ENCODE assay signal across 35 mouse cellular contexts in the genomic region with DNA sequence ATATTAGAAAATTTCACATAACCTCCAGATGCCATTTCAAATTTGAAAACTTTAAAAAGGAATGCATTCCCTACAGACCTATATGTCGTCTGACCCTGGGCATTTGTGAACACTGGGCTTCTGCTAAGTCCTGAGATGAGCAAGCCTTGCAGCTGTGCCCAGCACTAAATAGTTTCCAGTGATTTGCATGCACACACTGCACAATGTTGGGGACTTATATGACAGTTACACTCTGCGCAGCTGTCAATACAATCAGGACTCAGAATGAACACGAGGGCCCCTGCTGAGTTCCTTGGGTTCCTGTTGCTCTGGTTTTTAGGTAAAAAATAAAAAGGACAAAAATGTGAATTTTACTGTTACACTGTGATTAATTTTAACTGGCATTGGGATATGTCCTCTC.
"Had no signal": no experiment of that assay in that cellular context is flagged by ENCODE, and none has a peak within 500 bp of the region (broad histone marks: within the 10 kb centered on the region; RNA-seq: fewer than 3 reads in every experiment).

No protein-coding gene starts in this region.

- H3K4me3 ChIP-seq: heart, embryonic 10.5 days; heart, embryonic 12.5 days; heart, embryonic 13.5 days; heart, embryonic 15.5 days; hindbrain, embryonic 10.5 days; hindbrain, embryonic 12.5 days; hindbrain, embryonic 13.5 days; hindbrain, embryonic 15.5 days; intestine, embryonic 15.5 days; kidney, embryonic 15.5 days; layer of hippocampus, adult 2 months had no signal

- H3K9ac ChIP-seq: heart, embryonic 12.5 days; heart, embryonic 13.5 days; heart, embryonic 15.5 days; hindbrain, embryonic 12.5 days; hindbrain, embryonic 13.5 days; hindbrain, embryonic 14.5 days; hindbrain, embryonic 15.5 days; intestine, embryonic 15.5 days; kidney, embryonic 15.5 days had no signal

- H3K4me2 ChIP-seq: heart, embryonic 11.5 days; heart, embryonic 12.5 days; heart, embryonic 13.5 days; heart, embryonic 15.5 days; hindbrain, embryonic 12.5 days; hindbrain, embryonic 13.5 days; hindbrain, embryonic 14.5 days; hindbrain, embryonic 15.5 days; intestine, embryonic 15.5 days; kidney, embryonic 15.5 days had no signal

- H3K36me3 ChIP-seq: heart, embryonic 10.5 days; heart, embryonic 12.5 days; heart, embryonic 13.5 days; heart, embryonic 15.5 days; hindbrain, embryonic 10.5 days; hindbrain, embryonic 12.5 days; hindbrain, embryonic 13.5 days; hindbrain, embryonic 15.5 days; intestine, embryonic 15.5 days; kidney, embryonic 15.5 days had no signal

- H3K27ac ChIP-seq: heart, embryonic 10.5 days; heart, embryonic 13.5 days; heart, embryonic 15.5 days; hindbrain, embryonic 10.5 days; hindbrain, embryonic 12.5 days; hindbrain, embryonic 13.5 days; hindbrain, embryonic 14.5 days; hindbrain, embryonic 15.5 days; hindbrain, postnatal 0 days; intestine, embryonic 15.5 days; kidney, embryonic 15.5 days; kidney, postnatal 0 days; layer of hippocampus, adult 2 months had no signal

- H3K9me3 ChIP-seq: heart, embryonic 10.5 days; heart, embryonic 12.5 days; heart, embryonic 13.5 days; heart, embryonic 15.5 days; hindbrain, embryonic 10.5 days; hindbrain, embryonic 12.5 days; hindbrain, embryonic 13.5 days; hindbrain, embryonic 15.5 days; intestine, embryonic 15.5 days; kidney, embryonic 15.5 days had no signal

- DNase-seq: heart, postnatal 10 days; heart, postnatal 14 days; heart, postnatal 36 days; heart, postnatal 4 days; kidney, adult 11 months; kidney, adult 18-20 months; kidney, adult 2 months; kidney, adult 8-10 months; kidney, adult 9 months; kidney, postnatal 10 days; kidney, postnatal 14 days; kidney, postnatal 25 days; kidney, postnatal 36 days; kidney, postnatal 4 days; layer of hippocampus, adult 9-11 months; layer of hippocampus, postnatal 36 days had no signal

- ATAC-seq: hindbrain, embryonic 16.5 days; hindbrain, postnatal 0 days; inflammation-experienced regulatory T-cells, adult 6 months; intestine, embryonic 15.5 days; intestine, embryonic 16.5 days; intestine, postnatal 0 days had no signal

- H3K27me3 ChIP-seq: heart, embryonic 12.5 days; heart, embryonic 13.5 days; heart, embryonic 15.5 days; hindbrain, embryonic 12.5 days; hindbrain, embryonic 13.5 days; hindbrain, embryonic 15.5 days; intestine, embryonic 15.5 days; kidney, embryonic 15.5 days had no signal

- H3K4me1 ChIP-seq: heart, embryonic 10.5 days; heart, embryonic 12.5 days; heart, embryonic 13.5 days; heart, embryonic 15.5 days; hindbrain, embryonic 10.5 days; hindbrain, embryonic 12.5 days; hindbrain, embryonic 13.5 days; hindbrain, embryonic 15.5 days; intestine, embryonic 15.5 days; kidney, embryonic 15.5 days had no signal
